Mouse (Mus musculus) kidney, embryonic 14.5 days (tissue): ENCODE results near the gene Heg1. TPM values are rescaled to one million over a fixed set of nuclear protein-coding genes. Genes with fewer than 3 reads are reported as not detected.

ENCODE experiments used
- ATAC-seq: fragments of 200-750 bp; cut with Nextera tagmentation; 2 replicates; pipeline ENCODE4 v1.8.0; 2017; ENCODE audit warnings: moderate number of reproducible peaks, mild to moderate bottlenecking, moderate TSS enrichment, moderate library complexity; ENCODE audit not compliant: low FRiP score, low TSS enrichment
- H3K27ac ChIP-seq: fragments of 300-500 bp; sonication (generic); 2 replicates; pipeline ENCODE4 v1.5.1; 2014; ENCODE audit warnings: low read depth, mild to moderate bottlenecking, low read length, moderate library complexity, mixed read lengths
- H3K27me3 ChIP-seq: fragments of 300-500 bp; sonication (generic); 2 replicates; pipeline ENCODE4 v1.6.1; 2014; ENCODE audit warnings: mild to moderate bottlenecking, low read length; ENCODE audit not compliant: control insufficient read depth, insufficient read depth
- H3K36me3 ChIP-seq: fragments of 300-500 bp; sonication (generic); 2 replicates; pipeline ENCODE4 v1.6.1; 2014; ENCODE audit warnings: low read length, mixed read lengths; ENCODE audit not compliant: control insufficient read depth, insufficient read depth
- H3K4me1 ChIP-seq: fragments of 300-500 bp; sonication (generic); 2 replicates; pipeline ENCODE4 v1.6.1; 2014; ENCODE audit warnings: low read length, mixed read lengths; ENCODE audit not compliant: control insufficient read depth, insufficient read depth
- H3K4me2 ChIP-seq: fragments of 300-500 bp; sonication (generic); replicated peaks from 2 replicates; pipeline ENCODE4 v1.6.1; 2014; ENCODE audit warnings: low read depth, mild to moderate bottlenecking, low read length
- H3K4me3 ChIP-seq: fragments of 300-500 bp; sonication (generic); 2 replicates; pipeline ENCODE4 v1.5.1; 2014; ENCODE audit warnings: mild to moderate bottlenecking, low read length
- H3K9ac ChIP-seq: fragments of 300-500 bp; sonication (generic); 2 replicates; pipeline ENCODE4 v1.6.1; 2014; ENCODE audit warnings: low read depth, mild to moderate bottlenecking, low read length, moderate library complexity
- H3K9me3 ChIP-seq: fragments of 300-500 bp; sonication (generic); 2 replicates; pipeline ENCODE4 v1.6.1; 2016; ENCODE audit warnings: low read length; ENCODE audit not compliant: control insufficient read depth
- WGBS: fragments of 180-500 bp; shearing (Covaris S2); extraction: QIAGEN DNeasy Blood & Tissue Kit; methylation state at CpG from one replicate; pipeline ENCODE4 v1.1.7; 2014; 5-methylcytosine and 5-hydroxymethylcytosine counted together
- polyA plus RNA-seq: library from polyadenylated mRNA; unstranded; fragments of >200 nt; fragmentation: Nextera tagmentation; extraction: Ambion mirVana; gene quantifications from 2 replicates; pipeline ENCODE4 v1.2.1, GENCODE M21; 2014

Heg1 gene
- polyA plus RNA-seq, 1 experiment from 2014 or later, result 21.5 TPM

GRCm38 (mm10) chr16:33673530-33674109 is 10.6 kb upstream of the Heg1 start:
- no peaks in the 10 kb centered on the region for H3K36me3 ChIP-seq
- peak; percentile 80; the same call in 1 of the 2 replicates for ATAC-seq
- 49% methylated on average over 14 of the region's 14 CpGs for WGBS
- H3K4me2 ChIP-seq, result no peak overlapping the region
- H3K4me1 ChIP-seq, result 0 out of 2 replicates have a peak, but pooled peaks cover 6% of the 10 kb centered on the region
- H3K27ac ChIP-seq, result no peak overlapping the region
- no peak overlapping the region for H3K4me3 ChIP-seq
- H3K9ac ChIP-seq, result no peak overlapping the region
- no peaks in the 10 kb centered on the region for H3K27me3 ChIP-seq
- no peaks in the 10 kb centered on the region for H3K9me3 ChIP-seq

GRCm38 (mm10) chr16:33675151-33675847 is 8.9 kb upstream of the Heg1 start:
- Histone ChIP-seq H3K27ac (no peak overlapping the region), H3K36me3 (no peaks in the 10 kb centered on the region), H3K9ac (no peak overlapping the region), H3K9me3 (no peaks in the 10 kb centered on the region), H3K4me3 (no peak overlapping the region), H3K4me2 (no peak overlapping the region), H3K27me3 (no peaks in the 10 kb centered on the region), H3K4me1 (0 out of 2 replicates have a peak, but pooled peaks cover 6% of the 10 kb centered on the region)
- no peak for ATAC-seq
- 83% methylated on average over 10 of the region's 10 CpGs for WGBS

GRCm38 (mm10) chr16:33675848-33676184 is 8.4 kb upstream of the Heg1 start:
- no peaks in the 10 kb centered on the region for H3K27me3 ChIP-seq
- ATAC-seq, result no peak
- no peaks in the 10 kb centered on the region for H3K36me3 ChIP-seq
- no peak overlapping the region for H3K4me3 ChIP-seq
- 0 out of 2 replicates have a peak, but pooled peaks cover 6% of the 10 kb centered on the region for H3K4me1 ChIP-seq
- 80% methylated on average over 3 of the region's 3 CpGs for WGBS
- no peak overlapping the region for H3K9ac ChIP-seq
- no peak overlapping the region for H3K27ac ChIP-seq
- no peaks in the 10 kb centered on the region for H3K9me3 ChIP-seq
- no peak overlapping the region for H3K4me2 ChIP-seq

GRCm38 (mm10) chr16:33676347-33677312 is 7.5 kb upstream of the Heg1 start:
- no peak for ATAC-seq
- WGBS, result 75% methylated on average over 7 of the region's 7 CpGs
- Histone ChIP-seq H3K9ac (no peak overlapping the region), H3K27ac (no peak overlapping the region), H3K36me3 (no peaks in the 10 kb centered on the region), H3K4me1 (0 out of 2 replicates have a peak, but pooled peaks cover 6% of the 10 kb centered on the region), H3K4me3 (no peak overlapping the region), H3K4me2 (no peak overlapping the region), H3K27me3 (no peaks in the 10 kb centered on the region), H3K9me3 (no peaks in the 10 kb centered on the region)

- H3K4me2 ChIP-seq, result no peak overlapping the region
- 88% methylated on average over 7 of the region's 7 CpGs for WGBS
- no peak overlapping the region for H3K4me3 ChIP-seq
- H3K27me3 ChIP-seq, result no peaks in the 10 kb centered on the region
- H3K4me1 ChIP-seq, result 0 out of 2 replicates have a peak, but pooled peaks cover 6% of the 10 kb centered on the region
- H3K27ac ChIP-seq, result no peak overlapping the region
- no peak for ATAC-seq
- H3K9me3 ChIP-seq, result no peaks in the 10 kb centered on the region
- no peaks in the 10 kb centered on the region for H3K36me3 ChIP-seq
- H3K9ac ChIP-seq, result no peak overlapping the region
Measured at GRCm38 (mm10) chr16:33677313-33677690, 6.9 kb upstream of the Heg1 start.

- WGBS, result 88% methylated on average over 5 of the region's 5 CpGs
- no peak overlapping the region for H3K27ac ChIP-seq
- H3K4me1 ChIP-seq, result 0 out of 2 replicates have a peak, but pooled peaks cover 6% of the 10 kb centered on the region
- no peak overlapping the region for H3K9ac ChIP-seq
- no peak for ATAC-seq
- H3K4me2 ChIP-seq, result no peak overlapping the region
- H3K27me3 ChIP-seq, result no peaks in the 10 kb centered on the region
- no peaks in the 10 kb centered on the region for H3K36me3 ChIP-seq
- H3K9me3 ChIP-seq, result no peaks in the 10 kb centered on the region
- H3K4me3 ChIP-seq, result no peak overlapping the region
Measured at GRCm38 (mm10) chr16:33677901-33678300, 6.3 kb upstream of the Heg1 start.

- H3K27me3 ChIP-seq, result no peaks in the 10 kb centered on the region
- no peaks in the 10 kb centered on the region for H3K36me3 ChIP-seq
- H3K9ac ChIP-seq, result no peak overlapping the region
- H3K4me1 ChIP-seq, result peaks cover 10% of the 10 kb centered on the region; the same call in 1 of the 2 replicates
- ATAC-seq, result no peak
- no peaks in the 10 kb centered on the region for H3K9me3 ChIP-seq
- no peak overlapping the region for H3K4me2 ChIP-seq
- H3K4me3 ChIP-seq, result no peak overlapping the region
- 88% methylated on average over 7 of the region's 7 CpGs for WGBS
- H3K27ac ChIP-seq, result no peak overlapping the region
Measured at GRCm38 (mm10) chr16:33680271-33680670, 3.9 kb upstream of the Heg1 start.

- H3K4me2 ChIP-seq, result no peak overlapping the region
- H3K9ac ChIP-seq, result no peak overlapping the region
- WGBS, result 65% methylated on average over 10 of the region's 10 CpGs
- peaks cover 15% of the 10 kb centered on the region; the same call in 1 of the 2 replicates for H3K4me1 ChIP-seq
- H3K27me3 ChIP-seq, result no peaks in the 10 kb centered on the region
- no peaks in the 10 kb centered on the region for H3K9me3 ChIP-seq
- no peak for ATAC-seq
- no peak overlapping the region for H3K27ac ChIP-seq
- no peak overlapping the region for H3K4me3 ChIP-seq
- H3K36me3 ChIP-seq, result no peaks in the 10 kb centered on the region
Measured at GRCm38 (mm10) chr16:33680816-33681215, 3.4 kb upstream of the Heg1 start.
